Mouse (Mus musculus) naive thymus-derived CD4-positive, alpha-beta T cell, adult 5 months (primary cell): ENCODE measurements around the gene Yipf2. TPM values are rescaled to one million over a fixed set of nuclear protein-coding genes. Genes with fewer than 3 reads are reported as not detected.

Source experiments
- polyA plus RNA-seq: library from polyadenylated mRNA; unstranded; fragments of 100-300 nt; shearing (Covaris generic); gene quantifications from one replicate; pipeline ENCODE4 v1.2.1, GENCODE M21; 2017

The Yipf2 gene
- 14.2 TPM for polyA plus RNA-seq

GRCm38 (mm10) chr9:21592703-21593121 lies at the start of gene Yipf2, which contains the start of gene Timm29:
TSS of gene Yipf2 (minus strand) at chr9:21592828.
TSS of gene Timm29 (plus strand) at chr9:21592722.

GRCm38 (mm10) chr9:21615617-21616231 lies 23.1 kb upstream of the Yipf2 start, which contains the start of gene Smarca4:
TSS of gene Smarca4 (plus strand) at chr9:21616169.

GRCm38 (mm10) chr9:21546789-21547074 lies 45.9 kb downstream of the Yipf2 start, which contains the start of gene Carm1:
TSS of gene Carm1 (plus strand) at chr9:21546894.

Other genes starting within 250 kb of the Yipf2 start
- gene Ilf3, start 225.0 kb downstream of the Yipf2 start, polyA plus RNA-seq = 85.5 TPM
- gene Qtrt1, start 181.0 kb downstream of the Yipf2 start, polyA plus RNA-seq = 56.2 TPM
- 331 TPM for gene Dnm2, start 167.9 kb downstream of the Yipf2 start, polyA plus RNA-seq
- gene Tmed1, start 82.6 kb downstream of the Yipf2 start, polyA plus RNA-seq = 2.6 TPM
- 42.4 TPM for gene AB124611, start 66.7 kb downstream of the Yipf2 start, polyA plus RNA-seq
- 68.4 TPM for gene Carm1, start 45.9 kb downstream of the Yipf2 start, polyA plus RNA-seq
- 29.2 TPM for gene Timm29, start 106 bp downstream of the Yipf2 start, polyA plus RNA-seq
- 58.3 TPM for gene Smarca4, start 23.3 kb upstream of the Yipf2 start, polyA plus RNA-seq
- 41.1 TPM for gene Ldlr, start 130.7 kb upstream of the Yipf2 start, polyA plus RNA-seq
- 0.77 TPM for gene Spc24, start 167.5 kb upstream of the Yipf2 start, polyA plus RNA-seq
- 0.06 TPM for gene Kank2, start 205.9 kb upstream of the Yipf2 start, polyA plus RNA-seq
- not detected for gene Angptl8, start 242.7 kb upstream of the Yipf2 start, polyA plus RNA-seq